Mouse (Mus musculus) adrenal gland, adult 2 months (tissue): ENCODE measurements around the gene Cacnb4. TPM values are rescaled to one million over a fixed set of nuclear protein-coding genes. Genes with fewer than 3 reads are reported as not detected.

Source experiments
- DNase-seq: peaks from one replicate; pipeline ENCODE4 v3.0.0; 2021
- polyA plus RNA-seq: library from polyadenylated mRNA; depleted of rRNA; stranded (reverse); fragments of >200 nt; gene quantifications from 2 replicates; pipeline ENCODE4 v1.2.3, GENCODE M21; 2012
- total RNA-seq, 2 experiments: library from RNA; stranded (reverse); gene quantifications; 2 replicates each; pipeline ENCODE4 v1.2.3; 2021

The Cacnb4 gene
- total and polyA plus RNA-seq, 3 experiments = 0.20 to 0.28 TPM; not detected in 1

GRCm38 (mm10) chr2:52647255-52647998 lies 29.2 kb downstream of the Cacnb4 start:
- no peak for DNase-seq

GRCm38 (mm10) chr2:52643657-52644056 lies 33.0 kb downstream of the Cacnb4 start:
- DNase-seq = no peak

DNA sequence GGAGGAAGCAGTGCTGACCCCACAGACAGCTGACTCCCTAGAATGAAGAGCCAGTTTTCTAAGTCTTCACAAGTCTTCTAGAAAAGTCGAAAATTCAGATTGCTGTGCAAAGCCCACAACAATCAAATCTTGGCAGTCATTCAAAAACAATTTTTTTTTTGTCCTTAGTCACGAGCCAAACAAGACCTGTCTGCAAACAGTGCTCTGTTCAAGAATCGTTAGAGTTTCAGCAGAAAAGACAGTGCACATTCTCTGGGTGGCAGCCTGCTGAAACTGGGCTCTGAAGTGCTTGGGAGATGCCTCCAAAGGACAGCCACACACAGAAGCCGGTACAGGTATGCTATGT lies 37.1 kb downstream of the Cacnb4 start:
- no peak for DNase-seq

DNA sequence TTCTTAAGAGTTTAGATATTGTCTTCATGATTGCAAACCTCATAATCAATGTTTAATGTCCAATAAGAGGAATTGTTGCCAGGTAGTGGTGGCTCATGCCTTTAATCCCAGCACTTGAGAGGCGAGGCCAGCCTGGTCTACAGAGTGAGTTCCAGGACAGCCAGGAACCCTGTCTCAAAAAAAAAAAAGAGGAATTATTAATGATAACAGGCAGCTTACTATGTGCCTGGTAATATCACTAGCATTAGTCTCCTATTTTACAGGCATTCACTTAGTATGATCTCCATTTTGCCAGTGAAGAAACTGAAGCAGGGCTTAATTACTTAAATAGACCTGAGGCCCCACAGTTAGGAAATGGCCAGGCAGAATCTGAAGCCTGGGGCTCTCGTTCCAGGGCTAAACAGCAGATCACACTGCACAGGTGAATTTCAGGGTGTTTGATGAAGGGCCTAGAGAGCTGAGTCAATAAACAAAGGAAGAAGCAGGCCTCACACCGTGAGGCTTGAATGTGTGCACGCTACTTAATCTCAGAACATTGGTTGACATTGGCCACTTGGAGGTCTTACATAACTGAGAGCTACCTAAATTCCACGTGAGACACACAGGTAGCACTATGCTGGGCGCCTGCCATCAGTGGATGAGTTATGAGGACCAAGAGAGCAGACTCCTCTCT lies 37.6 kb downstream of the Cacnb4 start:
- DNase-seq = no peak

GRCm38 (mm10) chr2:52638226-52638625 lies 38.4 kb downstream of the Cacnb4 start:
- DNase-seq = no peak

DNA sequence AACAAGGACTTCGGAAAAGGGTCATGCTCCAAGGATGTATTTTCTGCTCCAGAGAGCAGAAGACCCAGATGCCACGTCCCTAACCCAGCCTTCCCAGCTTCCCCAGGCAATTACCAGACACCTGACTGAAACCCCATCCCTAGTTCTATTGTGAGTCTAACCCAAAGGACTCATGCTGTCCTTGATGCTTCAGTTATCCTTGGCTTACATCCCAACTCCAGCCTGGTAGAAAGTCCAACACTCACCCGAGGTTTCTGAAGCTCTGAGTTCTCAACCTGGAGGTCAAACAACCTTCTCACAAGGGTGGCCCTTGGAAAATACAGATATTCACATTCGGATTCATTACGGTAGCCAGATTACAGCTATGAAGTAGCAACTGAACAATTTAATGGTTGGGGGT lies 40.6 kb downstream of the Cacnb4 start:
- no peak for DNase-seq

- DNase-seq = no peak
These were observed 41.3 kb downstream of the Cacnb4 start for GRCm38 (mm10) chr2:52635358-52635757.

GRCm38 (mm10) chr2:52632880-52633279 lies 43.8 kb downstream of the Cacnb4 start:
- DNase-seq = peak; percentile 57

DNA sequence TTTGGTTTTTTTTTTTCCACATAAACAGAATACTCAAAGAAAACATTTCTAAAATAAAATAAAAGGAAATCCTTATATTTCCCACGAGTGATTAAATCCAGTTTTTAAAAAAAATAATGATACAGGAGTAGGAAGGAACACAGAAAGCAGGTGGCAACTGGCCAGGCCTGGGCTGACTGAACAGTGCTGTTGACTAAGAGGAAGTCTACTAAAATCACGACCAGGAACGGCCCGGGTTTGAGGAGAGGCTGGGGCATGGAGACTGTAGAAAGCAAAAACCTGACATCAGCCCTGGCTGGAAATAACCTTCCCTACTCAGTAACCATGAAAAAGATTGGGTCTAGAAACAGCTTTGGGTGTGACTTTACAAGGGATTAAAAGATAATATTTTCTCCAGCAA lies 48.4 kb downstream of the Cacnb4 start:
- no peak for DNase-seq

- DNase-seq = no peak
These were observed 50.4 kb downstream of the Cacnb4 start for GRCm38 (mm10) chr2:52626266-52626665.

DNA sequence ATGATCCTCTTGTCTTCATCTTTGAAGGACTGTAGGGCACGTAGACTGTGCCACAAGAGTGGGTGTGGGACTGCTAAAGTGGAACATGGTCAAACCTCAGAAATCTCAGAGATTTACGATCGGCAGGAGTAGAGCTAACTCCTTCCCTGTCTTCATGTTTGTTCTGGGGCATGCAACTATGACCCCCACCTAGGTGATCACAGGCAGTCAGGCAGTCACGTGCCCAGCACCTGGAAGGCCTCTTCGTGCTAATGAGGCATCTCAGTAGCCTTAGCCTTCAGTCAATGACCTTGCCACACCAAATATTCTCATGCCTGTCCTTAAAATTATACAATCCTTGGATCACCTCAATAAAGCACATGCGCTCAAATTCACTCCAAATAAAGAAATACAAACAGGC lies 50.9 kb downstream of the Cacnb4 start:
- DNase-seq = no peak

GRCm38 (mm10) chr2:52623921-52624404 lies 52.7 kb downstream of the Cacnb4 start:
- DNase-seq = no peak

GRCm38 (mm10) chr2:52623461-52623860 lies 53.2 kb downstream of the Cacnb4 start:
- DNase-seq = no peak

DNA sequence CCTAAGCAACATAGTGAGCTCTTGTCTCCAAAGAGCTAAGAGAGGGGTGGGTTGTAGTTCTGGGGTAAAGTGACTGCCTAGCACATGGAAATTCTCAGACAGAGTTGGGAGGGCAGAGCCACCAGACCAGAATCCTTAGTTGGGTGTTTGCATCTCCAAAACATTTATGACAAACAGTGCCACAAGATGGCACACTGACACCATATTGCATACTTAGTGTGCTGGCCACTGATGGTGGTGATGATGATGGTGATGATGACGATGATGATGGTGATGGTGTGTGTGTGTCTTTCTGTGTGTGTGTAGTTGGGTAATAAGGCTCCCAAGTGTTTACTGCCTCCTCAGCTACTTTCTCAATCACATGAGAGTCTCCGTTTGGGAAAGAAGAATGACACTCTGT lies 54.0 kb downstream of the Cacnb4 start:
- no peak for DNase-seq

GRCm38 (mm10) chr2:52619406-52619974 lies 57.1 kb downstream of the Cacnb4 start:
- no peak for DNase-seq

DNA sequence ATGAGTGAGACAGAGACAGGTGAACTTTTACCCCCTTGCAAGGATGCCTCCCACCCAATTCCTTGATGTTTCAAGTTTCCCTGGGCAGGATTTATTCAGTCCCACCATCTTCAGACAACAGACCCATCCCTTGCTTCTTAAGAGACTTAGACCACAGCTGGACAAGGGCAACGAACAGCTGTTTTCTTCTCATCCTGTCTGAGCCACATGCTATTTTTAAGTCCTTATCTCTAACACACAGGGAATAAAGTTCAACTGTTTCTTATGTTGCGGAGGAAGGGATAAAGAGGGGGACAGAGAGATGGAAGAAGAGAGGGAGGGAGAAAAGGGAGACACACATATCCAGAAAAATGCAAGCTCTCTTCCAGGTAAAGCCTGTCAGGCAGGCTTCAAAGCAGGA lies 57.8 kb downstream of the Cacnb4 start:
- no peak for DNase-seq

GRCm38 (mm10) chr2:52615429-52615828 lies 61.2 kb downstream of the Cacnb4 start:
- no peak for DNase-seq

DNA sequence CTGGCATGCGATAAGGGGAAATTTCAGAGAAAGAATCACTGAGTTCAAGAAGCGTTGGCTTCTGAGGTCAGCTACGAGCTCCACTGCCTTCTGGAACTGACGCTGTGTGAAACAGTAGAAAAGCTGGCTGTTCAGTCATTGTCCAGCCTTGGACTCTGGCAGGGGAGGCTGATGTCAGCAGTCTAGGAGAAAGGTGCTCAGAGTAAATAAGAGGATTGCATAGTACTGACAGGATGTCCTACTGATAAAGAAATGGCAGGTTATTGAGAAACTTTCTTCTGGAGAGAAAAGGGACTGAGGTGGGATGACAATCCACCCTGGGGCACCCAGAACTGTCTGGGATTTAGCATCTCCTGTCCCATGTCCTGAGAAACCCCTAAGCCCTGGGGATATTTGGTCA lies 62.7 kb downstream of the Cacnb4 start:
- DNase-seq = no peak

DNA sequence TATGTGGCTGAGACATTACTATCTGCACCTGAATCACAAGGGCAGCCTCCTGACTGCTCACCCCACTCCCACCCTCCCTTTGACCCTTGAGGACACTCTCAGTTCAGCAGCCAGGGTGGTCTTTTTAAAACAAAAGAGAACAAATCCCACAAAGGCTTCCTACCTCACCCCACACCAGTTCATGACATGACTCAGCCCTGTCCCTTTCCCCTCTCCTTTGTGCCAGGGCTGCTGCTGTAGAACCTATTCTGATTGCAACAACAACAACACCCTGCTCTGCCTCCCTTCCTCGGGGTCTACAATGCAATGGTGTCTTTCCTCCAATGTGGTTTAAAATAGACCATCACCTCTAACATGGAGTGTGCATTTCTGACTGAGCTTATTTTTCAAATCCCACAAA lies 67.1 kb downstream of the Cacnb4 start:
- DNase-seq = no peak

GRCm38 (mm10) chr2:52607857-52608485 lies 68.7 kb downstream of the Cacnb4 start:
- no peak for DNase-seq

- no peak for DNase-seq
These were observed 70.3 kb downstream of the Cacnb4 start for GRCm38 (mm10) chr2:52606331-52606730.

GRCm38 (mm10) chr2:52605321-52605720 lies 71.3 kb downstream of the Cacnb4 start:
- peak; percentile 68 for DNase-seq

DNA sequence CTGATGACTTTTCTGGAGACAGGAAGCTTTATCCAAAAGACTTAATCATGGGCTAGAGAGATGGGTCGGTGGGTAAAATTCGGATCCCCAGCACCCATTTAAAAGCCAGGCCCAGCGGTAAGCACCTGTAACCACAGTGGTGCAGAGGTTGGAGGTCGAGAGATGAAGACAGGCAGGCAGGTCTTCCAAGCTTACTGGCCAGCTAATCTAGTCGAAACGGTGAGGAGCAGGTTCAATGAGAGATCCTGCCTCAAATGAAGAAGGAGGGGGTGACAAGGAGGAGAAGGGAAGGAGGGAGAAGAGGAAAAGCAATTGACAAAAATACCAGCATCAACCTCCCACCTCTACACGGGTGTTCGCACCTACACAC lies 72.0 kb downstream of the Cacnb4 start:
- no peak for DNase-seq
